Mouse (Mus musculus): ENCODE measurements around the gene Olfr380.

The Olfr380 gene

GRCm38 (mm10) chr11:73457408-73457807 is at the start of gene Olfr380:
Gene Olfr380 (minus strand): TSS chr11:73457508.
- no peak for DNase-seq

- no peak for DNase-seq
Observed at GRCm38 (mm10) chr11:73491503-73491902, 34.2 kb upstream of the Olfr380 start, which contains the start of gene Olfr381. Gene Olfr381 (minus strand): TSS chr11:73491603.

- no peak for DNase-seq
Observed at GRCm38 (mm10) chr11:73428377-73428776, 28.9 kb downstream of the Olfr380 start, which contains the start of gene Olfr378. Gene Olfr378 (minus strand): TSS chr11:73428477.

Data from cerebellum, adult 8-10 months (tissue).